Mouse (Mus musculus) neural tube, embryonic 14.5 days (tissue): ENCODE measurements around the gene Pigf. TPM values are rescaled to one million over a fixed set of nuclear protein-coding genes. Genes with fewer than 3 reads are reported as not detected.

Experiments
- ATAC-seq: fragments of 200-750 bp; cut with Nextera tagmentation; 2 replicates; pipeline ENCODE4 v1.8.0; 2017; ENCODE audit warnings: low read depth, mild to moderate bottlenecking, moderate TSS enrichment, moderate library complexity
- H3K27ac ChIP-seq: fragments of 300-500 bp; sonication (generic); 2 replicates; pipeline ENCODE4 v1.5.1; 2014; ENCODE audit warnings: low read depth, mild to moderate bottlenecking, control low read depth, low read length, moderate library complexity, mixed read lengths
- H3K27me3 ChIP-seq: fragments of 300-500 bp; sonication (generic); 2 replicates; pipeline ENCODE4 v1.6.1; 2014; ENCODE audit warnings: low read length; ENCODE audit not compliant: control insufficient read depth, insufficient read depth
- H3K36me3 ChIP-seq: fragments of 300-500 bp; sonication (generic); 2 replicates; pipeline ENCODE4 v1.6.1; 2014; ENCODE audit warnings: low read length, mixed read lengths; ENCODE audit not compliant: control insufficient read depth, insufficient read depth
- H3K4me1 ChIP-seq: fragments of 300-500 bp; sonication (generic); 2 replicates; pipeline ENCODE4 v1.6.1; 2014; ENCODE audit warnings: low read length; ENCODE audit not compliant: control insufficient read depth, insufficient read depth
- H3K4me2 ChIP-seq: fragments of 300-500 bp; sonication (generic); 2 replicates; pipeline ENCODE4 v1.6.1; 2014; ENCODE audit warnings: mild to moderate bottlenecking, low read depth, low read length, control low read depth
- H3K4me3 ChIP-seq: fragments of 300-500 bp; sonication (generic); 2 replicates; pipeline ENCODE4 v1.5.1; 2014; ENCODE audit warnings: low read depth, low read length, control low read depth, mixed read lengths
- H3K9ac ChIP-seq: fragments of 300-500 bp; sonication (generic); replicated peaks from 2 replicates; pipeline ENCODE4 v1.6.1; 2014; ENCODE audit warnings: low read depth, mild to moderate bottlenecking, control low read depth, low read length, mixed read lengths
- H3K9me3 ChIP-seq: fragments of 300-500 bp; sonication (generic); 2 replicates; pipeline ENCODE4 v1.6.1; 2016; ENCODE audit warnings: low read length; ENCODE audit not compliant: control insufficient read depth
- WGBS: fragments of 180-500 bp; shearing (Covaris S2); extraction: QIAGEN DNeasy Blood & Tissue Kit; methylation state at CpG from one replicate; pipeline ENCODE4 v1.1.7; 2014; 5-methylcytosine and 5-hydroxymethylcytosine counted together
- polyA plus RNA-seq: library from polyadenylated mRNA; unstranded; fragments of >200 nt; fragmentation: Nextera tagmentation; extraction: Ambion mirVana; gene quantifications from 2 replicates; pipeline ENCODE4 v1.2.1, GENCODE M21; 2014

The Pigf gene
- polyA plus RNA-seq, 1 experiment from 2014 or later = 38.7 TPM

DNA sequence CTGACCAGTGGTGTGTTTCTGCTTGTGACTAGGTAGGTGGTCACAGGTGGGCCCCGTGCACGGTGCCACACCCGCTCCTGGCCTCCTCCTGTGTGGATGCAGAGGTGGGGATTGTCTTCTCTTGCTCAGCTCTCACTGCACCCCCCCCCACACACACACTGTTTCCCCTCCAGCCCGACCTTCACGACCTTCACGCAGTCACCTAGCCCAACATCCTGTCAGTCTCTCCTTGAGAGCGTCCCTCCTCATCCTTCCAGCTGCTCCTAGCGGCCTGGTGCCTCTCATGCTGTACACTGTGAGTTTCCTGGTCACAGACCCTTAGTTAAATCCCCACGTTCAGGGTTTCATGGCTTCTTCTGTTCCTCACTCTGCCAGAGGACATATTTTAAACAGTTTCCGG is 48.8 kb downstream of the Pigf start:
- Histone ChIP-seq H3K9ac (no peak overlapping the region), H3K4me2 (no peak overlapping the region), H3K9me3 (no peaks in the 10 kb centered on the region), H3K4me3 (no peak overlapping the region), H3K36me3 (peaks cover 4% of the 10 kb centered on the region; the same call in 1 of the 2 replicates), H3K27me3 (no peaks in the 10 kb centered on the region), H3K27ac (no peak overlapping the region), H3K4me1 (no peaks in the 10 kb centered on the region)
- 81% methylated on average over 10 of the region's 10 CpGs for WGBS
- ATAC-seq = no peak

DNA sequence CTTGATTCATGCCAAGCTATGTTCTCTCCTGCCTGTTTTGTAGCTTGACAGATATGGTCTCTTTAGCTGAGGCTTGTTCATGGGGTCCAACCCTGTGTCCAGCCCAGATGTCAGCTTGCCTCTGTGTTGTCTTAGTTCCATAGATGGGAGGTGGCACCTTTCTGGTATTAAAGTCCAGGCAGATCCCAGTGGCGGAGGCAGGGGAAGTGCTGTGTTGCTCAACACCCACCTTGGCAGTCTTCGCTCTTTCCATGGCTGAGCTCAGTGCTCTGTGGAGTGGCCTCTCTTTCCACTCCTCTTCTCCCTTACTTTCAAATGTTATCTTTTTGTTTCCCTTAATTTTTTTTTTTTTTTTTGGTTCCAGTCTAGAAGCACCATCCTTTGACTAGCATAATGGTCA is 52.1 kb downstream of the Pigf start:
- H3K4me2 ChIP-seq = no peak overlapping the region
- no peak overlapping the region for H3K27ac ChIP-seq
- no peak overlapping the region for H3K4me3 ChIP-seq
- peaks cover 4% of the 10 kb centered on the region; the same call in 1 of the 2 replicates for H3K36me3 ChIP-seq
- no peaks in the 10 kb centered on the region for H3K27me3 ChIP-seq
- ATAC-seq = no peak
- WGBS = 90% methylated on average over 2 of the region's 2 CpGs
- H3K9me3 ChIP-seq = no peaks in the 10 kb centered on the region
- H3K4me1 ChIP-seq = no peaks in the 10 kb centered on the region
- no peak overlapping the region for H3K9ac ChIP-seq

DNA sequence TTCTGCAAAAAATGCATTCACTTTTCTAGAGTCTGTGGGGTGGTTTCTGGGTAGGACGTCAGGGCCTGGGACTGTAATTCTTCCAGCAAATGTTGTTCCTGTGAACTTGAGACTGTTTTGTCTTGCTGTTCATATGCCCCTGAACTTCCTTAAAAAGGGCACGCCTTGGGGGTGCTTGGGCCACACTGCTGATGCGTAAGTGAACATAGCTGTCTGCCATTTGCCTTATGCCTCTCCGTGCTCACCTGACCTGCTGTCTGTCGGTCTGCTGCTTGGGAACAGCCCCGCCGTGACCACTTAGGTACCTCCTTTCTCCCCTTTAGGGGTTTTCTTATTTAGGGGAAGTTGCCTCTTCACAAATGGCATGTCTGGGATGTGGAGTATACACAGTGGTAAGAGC is 53.3 kb downstream of the Pigf start:
- Histone ChIP-seq H3K9me3 (no peaks in the 10 kb centered on the region), H3K27me3 (no peaks in the 10 kb centered on the region), H3K4me3 (no peak overlapping the region), H3K36me3 (peaks cover 4% of the 10 kb centered on the region; the same call in 1 of the 2 replicates), H3K4me2 (no peak overlapping the region), H3K9ac (no peak overlapping the region), H3K27ac (no peak overlapping the region), H3K4me1 (no peaks in the 10 kb centered on the region)
- 93% methylated on average over 7 of the region's 7 CpGs for WGBS
- ATAC-seq = no peak

DNA sequence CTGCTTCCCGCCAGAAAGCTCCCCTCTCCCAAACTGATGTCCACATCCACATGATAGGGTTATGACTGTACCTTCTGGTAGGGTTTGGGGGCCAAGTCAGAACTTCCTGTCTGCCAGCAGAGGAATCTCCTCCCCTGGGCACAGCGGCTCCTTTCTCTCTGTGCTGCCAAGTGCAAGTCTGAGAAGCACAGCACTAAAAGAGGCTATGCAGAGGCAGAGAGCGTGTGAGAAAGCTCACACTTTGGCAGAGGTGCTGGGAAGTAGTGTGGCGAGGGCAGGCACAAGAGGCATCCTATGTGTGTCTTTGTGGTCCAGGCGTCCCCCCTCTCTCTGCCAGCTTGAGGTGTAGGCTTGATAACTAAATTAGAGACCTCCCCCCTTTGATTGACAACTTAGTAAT is 54.2 kb downstream of the Pigf start:
- no peak for ATAC-seq
- H3K27ac ChIP-seq = no peak overlapping the region
- no peak overlapping the region for H3K4me3 ChIP-seq
- no peaks in the 10 kb centered on the region for H3K4me1 ChIP-seq
- H3K9me3 ChIP-seq = no peaks in the 10 kb centered on the region
- no peaks in the 10 kb centered on the region for H3K27me3 ChIP-seq
- H3K4me2 ChIP-seq = no peak overlapping the region
- 89% methylated on average over 5 of the region's 5 CpGs for WGBS
- no peak overlapping the region for H3K9ac ChIP-seq
- H3K36me3 ChIP-seq = peaks cover 4% of the 10 kb centered on the region; the same call in 1 of the 2 replicates

DNA sequence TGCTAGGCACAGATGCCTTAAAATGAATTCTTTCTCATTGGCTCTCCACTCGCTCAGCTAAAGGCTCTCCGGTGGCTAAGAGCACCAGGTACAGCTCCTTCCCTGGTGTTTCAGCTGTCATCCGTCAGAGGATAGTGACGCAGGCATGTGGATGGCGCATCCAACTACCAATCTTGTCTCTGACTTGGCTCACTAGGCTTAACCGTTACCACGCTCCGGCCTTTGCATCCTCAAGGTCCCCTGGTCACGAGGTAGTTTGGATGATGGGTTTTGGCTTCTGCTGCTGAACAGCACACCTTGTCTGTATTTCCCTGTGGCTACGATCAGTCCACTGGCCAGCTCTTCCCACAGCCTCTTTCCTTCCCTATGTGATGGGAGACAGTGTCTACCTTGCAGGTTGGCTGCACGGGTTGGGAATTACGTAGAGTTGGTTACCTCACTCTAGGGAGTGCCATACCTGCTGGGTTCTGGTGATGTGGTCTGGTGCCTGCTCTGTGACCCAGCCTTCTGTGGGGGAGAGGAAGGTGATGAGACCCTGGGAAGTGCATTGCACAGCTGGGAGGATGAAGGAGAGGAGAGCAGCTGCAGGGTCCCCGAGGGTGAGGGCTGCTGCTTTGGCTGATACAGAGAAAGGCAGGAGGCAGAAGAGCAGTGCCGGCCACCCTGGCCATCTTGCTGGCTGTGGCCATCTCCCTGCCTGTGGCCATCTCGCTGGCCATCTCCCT is 55.0 kb downstream of the Pigf start:
- Histone ChIP-seq H3K9me3 (no peaks in the 10 kb centered on the region), H3K27ac (no peak overlapping the region), H3K4me3 (no peak overlapping the region), H3K27me3 (no peaks in the 10 kb centered on the region), H3K4me1 (peaks cover under 1% of the 10 kb centered on the region), H3K9ac (no peak overlapping the region), H3K4me2 (no peak overlapping the region), H3K36me3 (peaks cover 4% of the 10 kb centered on the region; the same call in 1 of the 2 replicates)
- 92% methylated on average over 15 of the region's 15 CpGs for WGBS
- ATAC-seq = no peak

DNA sequence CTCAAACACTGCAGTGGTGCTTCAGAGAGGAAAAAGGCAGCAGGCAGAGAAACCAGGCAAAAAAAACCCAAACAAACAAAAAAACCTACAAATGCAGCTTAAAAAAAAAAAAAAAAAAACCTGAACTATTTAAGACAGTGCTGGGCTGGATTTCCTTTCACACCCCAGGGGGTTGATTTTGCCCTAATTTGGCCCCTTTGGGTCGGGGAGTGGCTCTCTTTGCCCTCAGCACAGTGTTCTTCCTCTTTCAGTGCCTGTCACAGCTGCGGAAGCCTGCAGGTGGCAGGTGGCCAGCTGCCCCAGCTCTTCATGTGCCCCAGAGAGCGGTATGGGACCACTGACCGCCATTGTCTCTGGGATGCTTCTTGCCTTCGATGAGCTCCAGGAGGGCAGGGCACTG is 55.6 kb downstream of the Pigf start:
- Histone ChIP-seq H3K27me3 (no peaks in the 10 kb centered on the region), H3K27ac (no peak overlapping the region), H3K4me1 (peaks cover 7% of the 10 kb centered on the region), H3K9ac (no peak overlapping the region), H3K36me3 (peaks cover 4% of the 10 kb centered on the region; the same call in 1 of the 2 replicates), H3K9me3 (no peaks in the 10 kb centered on the region), H3K4me3 (no peak overlapping the region), H3K4me2 (no peak overlapping the region)
- WGBS = 58% methylated on average over 5 of the region's 5 CpGs
- ATAC-seq = no peak

DNA sequence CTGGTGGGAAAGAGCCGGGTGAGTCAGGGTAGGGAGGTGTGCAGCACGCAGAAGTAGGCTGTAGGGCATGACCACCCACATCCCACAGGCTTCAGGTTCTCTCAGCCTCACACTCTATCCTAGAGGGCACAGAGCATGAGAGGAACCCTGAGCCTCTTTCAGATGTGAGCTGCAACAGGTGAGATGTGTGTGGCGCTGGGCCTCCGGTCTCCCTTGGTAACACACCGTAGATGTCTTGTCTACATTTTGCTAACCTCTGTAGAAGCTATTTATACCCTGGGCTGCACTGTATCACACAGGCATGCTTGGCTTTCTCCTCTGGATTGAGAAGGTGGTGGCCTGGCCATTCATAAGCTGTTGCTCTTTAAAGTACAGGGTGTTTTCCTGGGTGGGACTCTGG is 56.6 kb downstream of the Pigf start:
- Histone ChIP-seq H3K9me3 (no peaks in the 10 kb centered on the region), H3K36me3 (peaks cover 2% of the 10 kb centered on the region; the same call in 1 of the 2 replicates), H3K9ac (no peak overlapping the region), H3K27ac (no peak overlapping the region), H3K4me1 (peaks cover 14% of the 10 kb centered on the region), H3K27me3 (no peaks in the 10 kb centered on the region), H3K4me3 (no peak overlapping the region), H3K4me2 (no peak overlapping the region)
- whole genome bisulfite sequencing = 94% methylated on average over 5 of the region's 5 CpGs
- no peak for ATAC-seq

DNA sequence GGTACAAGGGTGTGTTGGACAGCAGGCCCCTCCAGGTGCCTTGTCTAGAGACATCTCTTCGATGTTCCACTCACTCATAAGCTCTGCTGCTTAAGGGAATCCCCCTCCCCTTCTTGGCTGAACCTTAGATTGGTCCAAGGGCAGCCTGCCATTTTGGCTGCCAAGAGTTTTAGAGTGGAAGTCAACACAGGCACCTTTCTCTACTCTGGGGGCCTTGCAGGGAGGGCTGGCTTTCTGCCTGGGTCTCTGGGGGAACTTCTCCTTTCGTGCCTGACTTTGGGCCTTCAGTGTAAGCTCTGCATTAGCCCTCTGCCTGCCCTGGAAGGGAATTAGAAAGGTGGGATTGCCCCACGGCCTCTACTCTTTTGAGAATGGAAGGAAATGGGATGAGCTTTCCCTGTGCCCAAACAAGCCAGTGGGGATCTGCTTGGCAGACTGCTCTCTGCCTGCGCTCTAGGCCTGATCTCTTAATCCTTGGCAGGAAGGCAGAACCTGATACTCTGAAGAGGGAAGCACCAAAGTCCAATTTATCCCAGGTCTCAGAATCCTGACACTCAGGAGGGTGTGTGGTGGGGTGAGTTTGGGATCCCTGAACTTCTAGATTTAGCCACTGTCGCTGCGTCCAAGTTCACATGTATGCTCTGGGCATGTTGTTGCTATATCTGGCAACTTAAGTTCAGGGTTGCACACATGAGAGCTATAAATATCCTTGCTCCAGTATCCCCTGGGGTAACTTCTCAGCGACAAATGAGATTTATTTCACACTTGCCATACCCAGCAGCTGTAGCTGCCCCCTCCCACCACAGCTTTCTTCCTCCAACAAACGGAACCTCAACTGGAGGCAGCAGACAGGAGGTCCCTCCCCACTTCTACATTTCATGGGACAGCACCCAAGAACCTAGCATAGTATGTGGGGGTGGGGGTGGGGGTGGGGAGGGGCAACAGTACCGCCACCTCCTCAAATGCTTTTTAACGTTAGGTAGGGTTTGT is 57.4 kb downstream of the Pigf start:
- H3K36me3 ChIP-seq = no peaks in the 10 kb centered on the region
- no peak for ATAC-seq
- no peak overlapping the region for H3K27ac ChIP-seq
- no peak overlapping the region for H3K4me2 ChIP-seq
- H3K4me3 ChIP-seq = no peak overlapping the region
- no peak overlapping the region for H3K9ac ChIP-seq
- H3K27me3 ChIP-seq = no peaks in the 10 kb centered on the region
- 71% methylated on average over 10 of the region's 10 CpGs for WGBS
- peaks cover 14% of the 10 kb centered on the region for H3K4me1 ChIP-seq
- no peaks in the 10 kb centered on the region for H3K9me3 ChIP-seq

DNA sequence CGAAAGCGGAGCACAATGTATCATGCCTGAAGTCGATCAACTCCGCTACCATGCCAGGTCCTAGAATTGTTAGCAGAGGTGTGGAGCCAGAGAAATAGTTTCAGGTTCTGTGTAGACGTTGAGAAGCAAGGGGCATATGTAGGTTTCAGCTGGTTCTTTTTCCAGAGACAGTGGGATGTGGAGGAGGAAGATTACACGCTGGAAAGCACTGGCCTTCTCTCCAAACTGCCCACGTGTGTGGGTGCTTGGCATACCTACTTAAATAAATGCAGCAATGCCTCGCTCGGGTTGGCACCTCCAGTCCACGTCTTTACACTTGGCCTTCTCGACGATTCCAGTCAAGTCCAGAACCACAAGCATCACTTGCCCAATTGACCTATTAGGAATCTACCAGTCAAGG is 58.2 kb downstream of the Pigf start:
- Histone ChIP-seq H3K36me3 (no peaks in the 10 kb centered on the region), H3K9me3 (no peaks in the 10 kb centered on the region), H3K9ac (no peak overlapping the region), H3K4me1 (peaks cover 16% of the 10 kb centered on the region), H3K4me2 (no peak overlapping the region), H3K27ac (no peak overlapping the region), H3K4me3 (no peak overlapping the region), H3K27me3 (no peaks in the 10 kb centered on the region)
- ATAC-seq = no peak
- 95% methylated on average over 12 of the region's 12 CpGs for WGBS
